Mouse (Mus musculus): ENCODE data around the gene Golga5. TPM values are rescaled to one million over a fixed set of nuclear protein-coding genes. Genes with fewer than 3 reads are reported as not detected.

Gene Golga5
- 29.4 and 35.3 TPM in 2 replicates for polyA plus RNA-seq (2016; fragmentation: Nextera tagmentation; extraction: Ambion mirVana)

DNA sequence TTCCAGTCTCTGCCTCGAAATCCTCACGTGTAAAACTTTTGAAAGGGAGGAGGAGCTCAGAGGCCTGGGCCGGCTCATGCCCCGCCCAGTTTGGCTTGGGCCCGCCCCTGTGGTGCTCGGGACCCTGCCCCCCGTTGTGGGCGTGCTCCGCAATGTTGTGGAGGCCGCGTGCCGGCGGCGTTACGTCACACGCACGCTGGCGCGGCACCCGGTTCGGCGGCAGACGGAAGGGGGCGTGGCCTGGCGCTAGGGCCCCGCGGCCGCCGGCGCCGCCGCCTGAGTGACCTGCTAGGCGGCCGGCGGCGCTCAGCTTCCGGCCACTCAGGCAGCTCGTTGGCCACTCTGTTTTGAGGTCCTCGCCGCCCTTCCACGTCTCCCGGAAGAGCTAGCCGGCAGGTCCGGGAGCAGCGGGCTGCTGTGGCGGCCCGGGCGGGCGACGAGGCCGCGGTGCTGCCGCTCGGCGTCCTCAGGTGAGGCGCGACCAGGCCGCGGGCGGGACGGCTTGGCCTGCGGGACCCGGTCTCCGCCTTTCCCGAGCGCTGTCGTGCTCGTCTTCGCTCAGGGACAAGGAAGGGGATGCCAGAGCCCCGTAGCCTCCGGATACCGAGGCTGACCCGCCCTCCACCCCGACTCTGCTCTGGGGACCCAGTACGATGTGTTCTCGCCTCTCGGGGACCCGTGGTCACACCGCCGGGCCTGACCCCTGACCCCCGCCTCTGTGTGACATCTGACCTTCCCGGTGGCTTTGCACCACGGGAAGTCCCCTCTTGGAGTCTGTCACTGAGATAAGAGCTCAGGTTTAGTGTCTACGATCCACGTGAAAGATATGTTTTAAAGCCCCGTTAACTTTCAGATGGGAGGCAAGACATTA is at the start of gene Golga5:
Gene Golga5 (plus strand): TSS at position 242 of the 871 bp plus-strand sequence.
- H3K4me1 ChIP-seq, result peaks cover 6% of the 10 kb centered on the region; the same call in 1 of the 2 replicates
- no peaks in the 10 kb centered on the region for H3K27me3 ChIP-seq (replicated peaks)
- peak within 1 kb of the TSS; percentile 81 for H3K9ac ChIP-seq
- H3K4me3 ChIP-seq, result peak within 1 kb of the TSS; percentile 77
- H3K36me3 ChIP-seq, result peaks cover 12% of the 10 kb centered on the region
- H3K27ac ChIP-seq, result no peak within 1 kb of the TSS
- H3K9me3 ChIP-seq, result no peaks in the 10 kb centered on the region
- peak within 1 kb of the TSS; percentile 88 for H3K4me2 ChIP-seq (replicated peaks)
- ATAC-seq (ENCODE audit: low FRiP score, low read depth), result peak; percentile 98
- under 1% methylated on average over 82 of the region's 86 CpGs for WGBS

GRCm38 (mm10) chr12:102419544-102419943 is 49.4 kb upstream of the Golga5 start:
- Histone ChIP-seq H3K27ac (no peak overlapping the region), H3K4me1 (no peaks in the 10 kb centered on the region), H3K9me3 (no peaks in the 10 kb centered on the region), H3K4me2 (replicated peaks) (no peak overlapping the region), H3K4me3 (no peak overlapping the region), H3K9ac (no peak overlapping the region), H3K27me3 (replicated peaks) (no peaks in the 10 kb centered on the region), H3K36me3 (peaks cover 17% of the 10 kb centered on the region)
- 47% methylated on average over 3 of the region's 3 CpGs for WGBS
- no peak for ATAC-seq (ENCODE audit: low FRiP score, low read depth)

GRCm38 (mm10) chr12:102420168-102420890 is 48.6 kb upstream of the Golga5 start:
- 92% methylated on average over 10 of the region's 10 CpGs for WGBS
- no peak overlapping the region for H3K4me2 ChIP-seq (replicated peaks)
- H3K27ac ChIP-seq, result no peak overlapping the region
- H3K9me3 ChIP-seq, result no peaks in the 10 kb centered on the region
- no peak for ATAC-seq (ENCODE audit: low FRiP score, low read depth)
- peaks cover 17% of the 10 kb centered on the region for H3K36me3 ChIP-seq
- H3K4me3 ChIP-seq, result no peak overlapping the region
- no peaks in the 10 kb centered on the region for H3K4me1 ChIP-seq
- H3K9ac ChIP-seq, result no peak overlapping the region
- no peaks in the 10 kb centered on the region for H3K27me3 ChIP-seq (replicated peaks)

DNA sequence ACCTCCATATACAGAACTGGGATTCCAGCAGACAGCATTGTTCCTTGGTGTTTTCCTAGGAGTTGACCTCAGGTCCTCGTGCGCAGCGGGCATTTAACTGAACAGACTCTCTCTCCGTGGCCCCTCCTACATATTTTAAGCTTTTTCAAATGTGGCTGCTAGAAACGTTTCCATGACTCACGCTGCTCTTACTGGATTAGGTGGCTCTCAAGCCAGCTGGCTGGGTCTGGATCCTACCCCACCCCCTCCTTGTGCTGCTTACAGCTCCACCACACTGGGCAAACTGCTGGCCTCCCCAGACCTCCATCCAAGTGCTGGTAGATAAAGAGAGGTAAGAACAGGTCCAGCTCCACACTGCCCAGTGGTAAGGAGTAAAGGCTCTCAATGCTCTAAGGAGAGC is 46.9 kb upstream of the Golga5 start:
- Histone ChIP-seq H3K4me1 (no peaks in the 10 kb centered on the region), H3K36me3 (peaks cover 21% of the 10 kb centered on the region), H3K9me3 (no peaks in the 10 kb centered on the region), H3K27ac (no peak overlapping the region), H3K4me3 (no peak overlapping the region), H3K4me2 (replicated peaks) (no peak overlapping the region), H3K27me3 (replicated peaks) (no peaks in the 10 kb centered on the region), H3K9ac (no peak overlapping the region)
- WGBS, result 91% methylated on average over 6 of the region's 6 CpGs
- ATAC-seq (ENCODE audit: low FRiP score, low read depth), result no peak

- no peaks in the 10 kb centered on the region for H3K4me1 ChIP-seq
- H3K4me2 ChIP-seq (replicated peaks), result no peak overlapping the region
- H3K9me3 ChIP-seq, result no peaks in the 10 kb centered on the region
- no peak for ATAC-seq (ENCODE audit: low FRiP score, low read depth)
- H3K4me3 ChIP-seq, result no peak overlapping the region
- H3K9ac ChIP-seq, result no peak overlapping the region
- no peak overlapping the region for H3K27ac ChIP-seq
- WGBS, result 93% methylated on average over 11 of the region's 11 CpGs
- no peaks in the 10 kb centered on the region for H3K27me3 ChIP-seq (replicated peaks)
- peaks cover 21% of the 10 kb centered on the region for H3K36me3 ChIP-seq
Measured at GRCm38 (mm10) chr12:102422623-102423320, 46.2 kb upstream of the Golga5 start.

GRCm38 (mm10) chr12:102423625-102424024 is 45.3 kb upstream of the Golga5 start:
- 93% methylated on average over 8 of the region's 8 CpGs for WGBS
- H3K4me2 ChIP-seq (replicated peaks), result no peak overlapping the region
- no peaks in the 10 kb centered on the region for H3K9me3 ChIP-seq
- H3K4me3 ChIP-seq, result no peak overlapping the region
- H3K4me1 ChIP-seq, result no peaks in the 10 kb centered on the region
- H3K9ac ChIP-seq, result no peak overlapping the region
- no peak overlapping the region for H3K27ac ChIP-seq
- peaks cover 21% of the 10 kb centered on the region for H3K36me3 ChIP-seq
- ATAC-seq (ENCODE audit: low FRiP score, low read depth), result no peak
- H3K27me3 ChIP-seq (replicated peaks), result no peaks in the 10 kb centered on the region

GRCm38 (mm10) chr12:102424456-102424855 is 44.5 kb upstream of the Golga5 start:
- H3K4me1 ChIP-seq, result no peaks in the 10 kb centered on the region
- H3K4me3 ChIP-seq, result no peak overlapping the region
- H3K9me3 ChIP-seq, result no peaks in the 10 kb centered on the region
- H3K4me2 ChIP-seq (replicated peaks), result no peak overlapping the region
- peaks cover 21% of the 10 kb centered on the region for H3K36me3 ChIP-seq
- H3K9ac ChIP-seq, result no peak overlapping the region
- WGBS, result 84% methylated on average over 2 of the region's 2 CpGs
- no peak overlapping the region for H3K27ac ChIP-seq
- no peaks in the 10 kb centered on the region for H3K27me3 ChIP-seq (replicated peaks)
- ATAC-seq (ENCODE audit: low FRiP score, low read depth), result no peak

DNA sequence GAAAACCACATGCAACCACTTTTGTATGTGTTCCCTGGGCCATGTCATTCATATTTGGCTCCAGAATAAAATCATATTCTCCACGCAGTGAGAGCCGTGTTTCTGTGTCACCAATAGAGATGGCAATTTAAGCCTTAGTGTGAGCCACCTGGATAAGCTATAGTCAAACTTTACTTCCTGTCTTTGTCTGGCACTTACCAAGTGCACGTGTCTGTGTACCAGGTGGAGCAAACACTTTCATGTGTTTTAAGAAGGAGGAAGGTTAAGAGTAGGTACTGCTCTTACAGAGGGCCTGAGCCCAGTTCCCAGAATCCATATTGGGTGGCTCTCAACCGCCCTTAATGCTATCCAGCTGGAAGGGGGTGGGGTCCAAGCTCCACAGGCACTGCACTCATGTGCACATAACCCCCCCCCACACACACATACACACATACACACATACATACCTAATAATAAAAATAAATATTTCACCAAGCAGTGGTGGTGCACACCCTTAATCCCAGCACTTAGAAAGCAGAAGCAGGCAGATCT is 43.8 kb upstream of the Golga5 start:
- Histone ChIP-seq H3K9me3 (no peaks in the 10 kb centered on the region), H3K4me2 (replicated peaks) (no peak overlapping the region), H3K36me3 (peaks cover 21% of the 10 kb centered on the region), H3K27ac (no peak overlapping the region), H3K9ac (no peak overlapping the region), H3K4me1 (no peaks in the 10 kb centered on the region), H3K27me3 (replicated peaks) (no peaks in the 10 kb centered on the region), H3K4me3 (no peak overlapping the region)
- WGBS, result 86% methylated on average over 4 of the region's 4 CpGs
- no peak for ATAC-seq (ENCODE audit: low FRiP score, low read depth)

DNA sequence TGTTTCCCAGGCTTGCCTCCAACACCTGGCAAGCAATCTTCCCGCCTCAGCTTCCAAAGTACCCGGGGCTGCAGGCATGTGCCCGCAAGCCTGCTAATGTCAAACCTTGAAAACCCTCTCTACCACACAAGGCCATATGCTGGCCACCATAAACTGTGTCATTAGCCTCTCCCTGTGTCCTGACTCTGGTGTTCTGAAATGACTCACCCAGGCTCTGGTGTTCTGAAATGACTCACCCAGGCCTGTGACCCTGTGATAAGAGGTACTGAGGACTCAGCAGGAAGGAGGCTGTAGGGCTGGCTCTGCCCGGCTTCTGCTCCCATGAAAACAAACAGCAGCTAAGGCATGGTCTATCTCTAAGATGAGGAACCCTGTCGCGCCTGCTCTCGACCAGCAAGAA is 42.6 kb upstream of the Golga5 start:
- no peak overlapping the region for H3K4me2 ChIP-seq (replicated peaks)
- peaks cover 21% of the 10 kb centered on the region for H3K36me3 ChIP-seq
- H3K9ac ChIP-seq, result no peak overlapping the region
- no peak overlapping the region for H3K4me3 ChIP-seq
- H3K27ac ChIP-seq, result no peak overlapping the region
- H3K27me3 ChIP-seq (replicated peaks), result no peaks in the 10 kb centered on the region
- H3K9me3 ChIP-seq, result no peaks in the 10 kb centered on the region
- ATAC-seq (ENCODE audit: low FRiP score, low read depth), result no peak
- 92% methylated on average over 7 of the region's 7 CpGs for WGBS
- H3K4me1 ChIP-seq, result no peaks in the 10 kb centered on the region

DNA sequence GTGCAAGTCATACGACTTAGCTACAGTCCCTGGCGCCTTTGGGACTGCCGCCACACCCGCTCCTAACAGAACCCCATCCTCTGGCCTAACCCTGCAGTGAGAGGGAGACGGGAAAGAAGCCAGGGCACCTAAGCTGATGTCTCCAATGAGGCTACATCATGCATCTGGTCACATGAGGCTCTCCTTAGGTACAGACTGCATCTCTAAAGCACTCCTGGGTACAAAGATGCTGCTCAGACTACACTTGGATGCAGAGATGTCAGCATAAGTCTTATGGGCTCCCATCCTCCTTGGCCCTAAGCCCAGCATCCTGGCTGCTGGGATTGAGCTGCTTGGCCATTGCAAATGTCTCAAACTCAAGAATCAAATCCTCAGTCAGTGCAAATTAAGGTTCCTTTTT is 39.3 kb upstream of the Golga5 start:
- Histone ChIP-seq H3K27ac (no peak overlapping the region), H3K36me3 (peaks cover 4% of the 10 kb centered on the region; the same call in 1 of the 2 replicates), H3K4me1 (no peaks in the 10 kb centered on the region), H3K4me3 (no peak overlapping the region), H3K9me3 (no peaks in the 10 kb centered on the region), H3K9ac (no peak overlapping the region), H3K27me3 (replicated peaks) (no peaks in the 10 kb centered on the region), H3K4me2 (replicated peaks) (no peak overlapping the region)
- no peak for ATAC-seq (ENCODE audit: low FRiP score, low read depth)
- 90% methylated on average over 5 of the region's 5 CpGs for WGBS

- H3K4me2 ChIP-seq (replicated peaks), result no peak overlapping the region
- H3K9me3 ChIP-seq, result no peaks in the 10 kb centered on the region
- no peak overlapping the region for H3K4me3 ChIP-seq
- no peaks in the 10 kb centered on the region for H3K4me1 ChIP-seq
- 80% methylated on average over 4 of the region's 4 CpGs for WGBS
- no peak overlapping the region for H3K27ac ChIP-seq
- peaks cover 4% of the 10 kb centered on the region; the same call in 1 of the 2 replicates for H3K36me3 ChIP-seq
- H3K9ac ChIP-seq, result no peak overlapping the region
- no peak for ATAC-seq (ENCODE audit: low FRiP score, low read depth)
- no peaks in the 10 kb centered on the region for H3K27me3 ChIP-seq (replicated peaks)
Measured at GRCm38 (mm10) chr12:102430228-102430627, 38.7 kb upstream of the Golga5 start.

GRCm38 (mm10) chr12:102432238-102432637 is 36.7 kb upstream of the Golga5 start:
- ATAC-seq (ENCODE audit: low FRiP score, low read depth), result no peak
- WGBS, result 86% methylated on average over 12 of the region's 12 CpGs
- H3K4me1 ChIP-seq, result no peaks in the 10 kb centered on the region
- no peaks in the 10 kb centered on the region for H3K27me3 ChIP-seq (replicated peaks)
- H3K27ac ChIP-seq, result no peak overlapping the region
- H3K4me2 ChIP-seq (replicated peaks), result no peak overlapping the region
- no peaks in the 10 kb centered on the region for H3K9me3 ChIP-seq
- no peak overlapping the region for H3K9ac ChIP-seq
- H3K4me3 ChIP-seq, result no peak overlapping the region
- no peaks in the 10 kb centered on the region for H3K36me3 ChIP-seq

Data from neural tube, embryonic 12.5 days (tissue).